Mouse (Mus musculus): Measurements from ENCODE around the gene Dennd6a. TPM values are rescaled to one million over a fixed set of nuclear protein-coding genes. Genes with fewer than 3 reads are reported as not detected.

Gene Dennd6a
- polyA plus RNA-seq, 1 experiment from 2014 or later = 27.0 TPM

- Histone ChIP-seq H3K4me1 (replicated peaks; ENCODE audit: control insufficient read depth, insufficient read depth) (peaks cover 4% of the 10 kb centered on the region; the same call in 1 of the 2 replicates), H3K9me3 (ENCODE audit: control insufficient read depth, low read length) (no peaks in the 10 kb centered on the region), H3K27me3 (ENCODE audit: control insufficient read depth, insufficient read depth, low read length) (no peaks in the 10 kb centered on the region), H3K9ac (ENCODE audit: low read length) (peak overlapping the region; percentile 100), H3K27ac (replicated peaks) (peak overlapping the region; percentile 100), H3K4me3 (ENCODE audit: low read depth, low read length) (peak overlapping the region; percentile 99), H3K4me2 (replicated peaks; ENCODE audit: low read depth) (peak overlapping the region; percentile 73), H3K36me3 (ENCODE audit: control insufficient read depth, insufficient read depth, low read length) (no peaks in the 10 kb centered on the region)
- TF ChIP-seq EP300 (optimal IDR thresholded peaks at IDR 0.05) (no peak), CTCF (IDR thresholded peaks at IDR 0.05; ENCODE audit: low read depth) (no peak)
- DNase-seq (ENCODE audit: low spot score) (peak; percentile 93), ATAC-seq (ENCODE audit: low FRiP score, low TSS enrichment) (peak; percentile 90)
- under 1% methylated on average over 65 of the region's 79 CpGs for WGBS
These were observed 6.0 kb downstream of the Dennd6a start for GRCm38 (mm10) chr14:26579346-26580343.

GRCm38 (mm10) chr14:26583645-26584044, 10.0 kb downstream of the Dennd6a start:
- 84% methylated on average over 3 of the region's 3 CpGs for WGBS
- H3K27ac ChIP-seq (replicated peaks) = no peak overlapping the region
- H3K36me3 ChIP-seq (ENCODE audit: control insufficient read depth, insufficient read depth, low read length) = no peaks in the 10 kb centered on the region
- no peak for TF ChIP-seq EP300 (optimal IDR thresholded peaks at IDR 0.05)
- TF ChIP-seq CTCF (IDR thresholded peaks at IDR 0.05; ENCODE audit: low read depth) = no peak
- ATAC-seq (ENCODE audit: low FRiP score, low TSS enrichment) (no peak), DNase-seq (ENCODE audit: low spot score) (no peak)
- no peak overlapping the region for H3K9ac ChIP-seq (ENCODE audit: low read length)
- no peaks in the 10 kb centered on the region for H3K9me3 ChIP-seq (ENCODE audit: control insufficient read depth, low read length)
- no peaks in the 10 kb centered on the region for H3K27me3 ChIP-seq (ENCODE audit: control insufficient read depth, insufficient read depth, low read length)
- H3K4me3 ChIP-seq (ENCODE audit: low read depth, low read length) = no peak overlapping the region
- H3K4me2 ChIP-seq (replicated peaks; ENCODE audit: low read depth) = no peak overlapping the region
- peaks cover 4% of the 10 kb centered on the region; the same call in 1 of the 2 replicates for H3K4me1 ChIP-seq (replicated peaks; ENCODE audit: control insufficient read depth, insufficient read depth)

GRCm38 (mm10) chr14:26587116-26587515, 13.5 kb downstream of the Dennd6a start:
- H3K36me3 ChIP-seq (ENCODE audit: control insufficient read depth, insufficient read depth, low read length) = no peaks in the 10 kb centered on the region
- peak overlapping the region; percentile 75 for H3K27ac ChIP-seq (replicated peaks)
- no peak overlapping the region for H3K9ac ChIP-seq (ENCODE audit: low read length)
- no peaks in the 10 kb centered on the region for H3K27me3 ChIP-seq (ENCODE audit: control insufficient read depth, insufficient read depth, low read length)
- TF ChIP-seq CTCF (IDR thresholded peaks at IDR 0.05; ENCODE audit: low read depth) (no peak), EP300 (optimal IDR thresholded peaks at IDR 0.05) (no peak)
- H3K4me3 ChIP-seq (ENCODE audit: low read depth, low read length) = no peak overlapping the region
- H3K4me2 ChIP-seq (replicated peaks; ENCODE audit: low read depth) = 0 out of 2 replicates have a peak overlapping the region, but pooled peaks have one; percentile 8
- peaks cover under 1% of the 10 kb centered on the region; the same call in 1 of the 2 replicates for H3K4me1 ChIP-seq (replicated peaks; ENCODE audit: control insufficient read depth, insufficient read depth)
- DNase-seq (ENCODE audit: low spot score) (no peak), ATAC-seq (ENCODE audit: low FRiP score, low TSS enrichment) (peak; percentile 50)
- H3K9me3 ChIP-seq (ENCODE audit: control insufficient read depth, low read length) = no peaks in the 10 kb centered on the region

GRCm38 (mm10) chr14:26591353-26591752, 17.7 kb downstream of the Dennd6a start:
- Histone ChIP-seq H3K36me3 (ENCODE audit: control insufficient read depth, insufficient read depth, low read length) (no peaks in the 10 kb centered on the region), H3K27ac (replicated peaks) (no peak overlapping the region), H3K4me3 (ENCODE audit: low read depth, low read length) (no peak overlapping the region), H3K4me2 (replicated peaks; ENCODE audit: low read depth) (no peak overlapping the region), H3K9me3 (ENCODE audit: control insufficient read depth, low read length) (no peaks in the 10 kb centered on the region), H3K9ac (ENCODE audit: low read length) (no peak overlapping the region), H3K27me3 (ENCODE audit: control insufficient read depth, insufficient read depth, low read length) (no peaks in the 10 kb centered on the region), H3K4me1 (replicated peaks; ENCODE audit: control insufficient read depth, insufficient read depth) (no peaks in the 10 kb centered on the region)
- no peak for ATAC-seq (ENCODE audit: low FRiP score, low TSS enrichment)
- TF ChIP-seq EP300 (optimal IDR thresholded peaks at IDR 0.05) (no peak), CTCF (IDR thresholded peaks at IDR 0.05; ENCODE audit: low read depth) (peak; percentile 41)
- no peak for DNase-seq (ENCODE audit: low spot score)

- 56% methylated on average over 2 of the region's 2 CpGs for WGBS
- Histone ChIP-seq H3K9me3 (ENCODE audit: control insufficient read depth, low read length) (no peaks in the 10 kb centered on the region), H3K27me3 (ENCODE audit: control insufficient read depth, insufficient read depth, low read length) (no peaks in the 10 kb centered on the region), H3K4me2 (replicated peaks; ENCODE audit: low read depth) (no peak overlapping the region), H3K4me3 (ENCODE audit: low read depth, low read length) (no peak overlapping the region), H3K4me1 (replicated peaks; ENCODE audit: control insufficient read depth, insufficient read depth) (no peaks in the 10 kb centered on the region), H3K27ac (replicated peaks) (no peak overlapping the region), H3K9ac (ENCODE audit: low read length) (no peak overlapping the region), H3K36me3 (ENCODE audit: control insufficient read depth, insufficient read depth, low read length) (0 out of 2 replicates have a peak, but pooled peaks cover 5% of the 10 kb centered on the region)
- DNase-seq (ENCODE audit: low spot score) (no peak), ATAC-seq (ENCODE audit: low FRiP score, low TSS enrichment) (no peak)
- TF ChIP-seq CTCF (IDR thresholded peaks at IDR 0.05; ENCODE audit: low read depth) (no peak), EP300 (optimal IDR thresholded peaks at IDR 0.05) (no peak)
These were observed 19.7 kb downstream of the Dennd6a start for GRCm38 (mm10) chr14:26593281-26593895.

Data from stomach, postnatal 0 days (tissue).